ENCODE assay signal across 21 mouse cellular contexts in the genomic region with DNA sequence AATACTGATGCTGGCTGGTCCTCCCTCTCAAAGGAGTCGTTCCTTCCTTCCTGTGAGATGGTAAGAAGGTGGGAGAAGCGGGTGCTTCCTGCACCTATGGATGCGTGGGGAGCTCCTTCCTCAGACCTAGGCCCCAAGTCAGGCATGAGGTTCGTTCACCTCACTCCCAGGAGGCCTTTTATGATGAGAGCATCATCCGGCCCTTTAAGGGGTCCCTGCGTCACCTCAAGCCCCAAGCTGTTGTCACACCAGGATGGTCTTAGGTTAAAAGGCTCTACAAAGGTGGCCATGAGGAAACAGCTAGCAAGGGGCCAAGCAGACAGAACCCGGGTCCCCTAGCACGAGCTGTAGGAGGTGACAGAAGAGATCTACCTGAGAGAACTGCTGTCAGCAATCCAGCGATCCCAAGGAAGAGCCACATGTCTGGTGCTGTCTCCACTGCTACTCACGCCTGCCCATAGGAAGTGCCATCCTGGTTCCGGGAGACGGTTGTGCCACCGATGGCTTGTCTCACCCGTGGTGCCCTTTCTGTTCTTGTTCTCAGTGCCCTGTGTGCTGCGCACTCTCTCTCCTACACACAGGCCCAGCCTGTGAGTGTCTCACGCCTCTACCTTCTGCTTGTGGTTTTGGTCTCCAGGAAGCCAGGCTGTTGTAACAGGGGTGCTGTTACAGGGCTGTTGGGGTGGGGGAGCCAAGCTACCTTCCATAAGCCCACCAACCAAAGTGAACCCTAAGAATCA. TPM values are rescaled to one million over a fixed set of nuclear protein-coding genes. Genes with fewer than 3 reads are reported as not detected.
DNase-seq lines count a peak whose midpoint lies in the region; ATAC-seq and TF ChIP-seq lines count a peak whose summit lies in the region.
"Had no signal": no experiment of that assay in that cellular context is flagged by ENCODE, and none has a peak within 500 bp of the region (broad histone marks: within the 10 kb centered on the region; RNA-seq: fewer than 3 reads in every experiment).

A gene (minus strand): TSS at position 623 of the 740 bp plus-strand sequence.

- H3K27me3 ChIP-seq in intestine, embryonic 16.5 days (replicated peaks; ENCODE audit: control insufficient read depth, insufficient read depth, low read length), result no peaks in the 10 kb centered on the region
- no peaks in the 10 kb centered on the region for H3K27me3 ChIP-seq in midbrain, embryonic 14.5 days (ENCODE audit: control insufficient read depth, insufficient read depth, low read length)
- H3K27me3 ChIP-seq: forebrain, embryonic 13.5 days; kidney, embryonic 15.5 days; lung, embryonic 15.5 days; neural tube, embryonic 12.5 days; Patski had no signal

- peak within 1 kb of the TSS; percentile 11 for H3K4me3 ChIP-seq in lung, adult 2 months (replicated peaks; ENCODE audit: extremely low read depth, low read depth, low read length)
- H3K4me3 ChIP-seq in intestine, embryonic 16.5 days (ENCODE audit: low read length), result no peak within 1 kb of the TSS
- H3K4me3 ChIP-seq in midbrain, embryonic 14.5 days (replicated peaks; ENCODE audit: low read depth, low read length), result no peak within 1 kb of the TSS
- H3K4me3 ChIP-seq: forebrain, embryonic 13.5 days; kidney, embryonic 15.5 days; limb, embryonic 10.5 days; lung, embryonic 15.5 days; neural tube, embryonic 12.5 days had no signal

- H3K9ac ChIP-seq in intestine, embryonic 16.5 days (ENCODE audit: low read depth, low read length), result no peak within 1 kb of the TSS
- no peak within 1 kb of the TSS for H3K9ac ChIP-seq in midbrain, embryonic 14.5 days (replicated peaks; ENCODE audit: low read length)
- H3K9ac ChIP-seq: forebrain, embryonic 13.5 days; kidney, embryonic 15.5 days; lung, embryonic 15.5 days; neural tube, embryonic 12.5 days had no signal

- no peaks in the 10 kb centered on the region for H3K36me3 ChIP-seq in intestine, embryonic 16.5 days (ENCODE audit: control insufficient read depth, insufficient read depth, low read length)
- no peaks in the 10 kb centered on the region for H3K36me3 ChIP-seq in midbrain, embryonic 14.5 days (ENCODE audit: control insufficient read depth, insufficient read depth, low read length)
- H3K36me3 ChIP-seq: kidney, embryonic 15.5 days; limb, embryonic 10.5 days; lung, embryonic 15.5 days; neural tube, embryonic 12.5 days had no signal

- TF ChIP-seq POLR2A in lung, adult 2 months (IDR thresholded peaks at IDR 0.05; ENCODE audit: borderline replicate concordance, extremely low read depth, low read depth, low read length), result no peak

- no peaks in the 10 kb centered on the region for H3K4me1 ChIP-seq in lung, adult 2 months (ENCODE audit: control insufficient read depth, insufficient read depth, low read length)
- no peaks in the 10 kb centered on the region for H3K4me1 ChIP-seq in intestine, embryonic 16.5 days (ENCODE audit: control insufficient read depth, insufficient read depth, low read length)
- H3K4me1 ChIP-seq in midbrain, embryonic 14.5 days (ENCODE audit: control insufficient read depth, insufficient read depth, low read length), result no peaks in the 10 kb centered on the region
- H3K4me1 ChIP-seq: forebrain, embryonic 13.5 days; kidney, embryonic 15.5 days; limb, embryonic 10.5 days; neural tube, embryonic 12.5 days had no signal

- H3K9me3 ChIP-seq in intestine, embryonic 16.5 days (ENCODE audit: control insufficient read depth, low read length), result no peaks in the 10 kb centered on the region
- no peaks in the 10 kb centered on the region for H3K9me3 ChIP-seq in midbrain, embryonic 14.5 days (ENCODE audit: control insufficient read depth, low read length)
- H3K9me3 ChIP-seq: forebrain, embryonic 13.5 days; kidney, embryonic 15.5 days; limb, embryonic 10.5 days; lung, embryonic 15.5 days; neural tube, embryonic 12.5 days had no signal

- no peak within 1 kb of the TSS for H3K27ac ChIP-seq in intestine, embryonic 16.5 days (ENCODE audit: low read length)
- no peak within 1 kb of the TSS for H3K27ac ChIP-seq in midbrain, embryonic 14.5 days (replicated peaks; ENCODE audit: low read depth, low read length)
- H3K27ac ChIP-seq: forebrain, embryonic 13.5 days; kidney, embryonic 15.5 days; limb, embryonic 10.5 days; lung, embryonic 15.5 days; neural tube, embryonic 12.5 days had no signal

- H3K4me2 ChIP-seq in intestine, embryonic 16.5 days (ENCODE audit: low read depth, low read length), result no peak within 1 kb of the TSS
- no peak within 1 kb of the TSS for H3K4me2 ChIP-seq in midbrain, embryonic 14.5 days (ENCODE audit: low read length)
- H3K4me2 ChIP-seq: forebrain, embryonic 13.5 days; heart, embryonic 11.5 days; kidney, embryonic 15.5 days; liver, embryonic 11.5 days; lung, embryonic 15.5 days; neural tube, embryonic 12.5 days had no signal

- no peak for DNase-seq in lung, adult 2 months
- DNase-seq in lung, postnatal 14 days, result no peak
- DNase-seq in induced T-regulatory cell, adult 2 months (ENCODE audit: low read depth), result peak; percentile 82
- peak; percentile 62 to 77 for DNase-seq in thymus, adult 18-20 months
- no peak for DNase-seq in yolk sac, embryonic 10.5 days (ENCODE audit: low spot score)
- no peak for DNase-seq in midbrain, embryonic 14.5 days
- DNase-seq: cerebellum, postnatal 10 days; gastrocnemius, postnatal 36 days; heart, postnatal 4 days; right cerebral cortex, postnatal 14 days had no signal

- ATAC-seq in intestine, embryonic 16.5 days, result no peak
- no peak for ATAC-seq in frontal cortex, adult (ENCODE audit: low TSS enrichment)
- no peak for ATAC-seq in midbrain, embryonic 14.5 days (ENCODE audit: low FRiP score, low TSS enrichment)
- ATAC-seq: forebrain, embryonic 13.5 days; midbrain, embryonic 16.5 days; Patski had no signal

- 83% methylated on average over 16 of the region's 16 CpGs for WGBS in lung, adult 2 months
- WGBS in intestine, embryonic 16.5 days, result 88% methylated on average over 16 of the region's 16 CpGs
- whole genome bisulfite sequencing in midbrain, embryonic 14.5 days, result 92% methylated on average over 16 of the region's 16 CpGs

- no peak for TF ChIP-seq CTCF in lung, adult 2 months (IDR thresholded peaks at IDR 0.05; ENCODE audit: insufficient read depth, low read length)

RNA-seq across cellular contexts. Expression of the gene that starts here (rescaled TPM):
- 2.8 and 3.5 TPM in 2 replicates for polyA plus RNA-seq in lung, adult 2 months (2012; rRNA removed)
- polyA plus RNA-seq in intestine, embryonic 16.5 days (2015; fragmentation: Nextera tagmentation; extraction: Ambion mirVana), result 0.23 and 0.38 TPM in 2 replicates
- not detected in 2 replicates for polyA plus RNA-seq in midbrain, embryonic 14.5 days (2014; fragmentation: Nextera tagmentation; extraction: Ambion mirVana)
- polyA plus RNA-seq: forebrain, embryonic 13.5 days; heart, embryonic 11.5 days; limb, embryonic 10.5 days; liver, embryonic 11.5 days; midbrain, embryonic 16.5 days; neural tube, embryonic 12.5 days had no signal

Comparison
In these comparisons a context has a peak if more than half of its experiments do, and no peak if none do; other contexts are left out.
1. DNase-seq: peak in induced T-regulatory cell, adult 2 months (single experiment) and thymus, adult 18-20 months (2 of 2); none in lung, adult 2 months (single experiment), lung, postnatal 14 days (single experiment), yolk sac, embryonic 10.5 days (single experiment) and midbrain, embryonic 14.5 days (single experiment).